Mouse (Mus musculus): ENCODE results near the gene Mapk8ip3. TPM values are rescaled to one million over a fixed set of nuclear protein-coding genes. Genes with fewer than 3 reads are reported as not detected.
A peak's percentile ranks its signal among the peaks of the same experiment; 100 is the strongest.

Gene Mapk8ip3
- total RNA-seq, 2 experiments from 2014 or later: 16.2 to 24.4 TPM

GRCm38 (mm10) chr17:24887291-24888080, 49.3 kb downstream of the Mapk8ip3 start:
- intact Hi-C loops (cut with DNase I): no loop called here
- no peak for DNase-seq

GRCm38 (mm10) chr17:24886932-24887271, 49.9 kb downstream of the Mapk8ip3 start:
- intact Hi-C loops (cut with DNase I): no loop called here
- no peak for DNase-seq

GRCm38 (mm10) chr17:24886134-24886931, 50.4 kb downstream of the Mapk8ip3 start, which contains the start of the genes Nubp2 and Spsb3:
Gene Nubp2, minus strand, starts transcription at chr17:24886349.
Gene Spsb3, plus strand, starts transcription at chr17:24886643.
- intact Hi-C loops (cut with DNase I): no loop called here
- DNase-seq: peak; percentile 92 to 98

GRCm38 (mm10) chr17:24885356-24886133, 51.2 kb downstream of the Mapk8ip3 start:
- DNase-seq: no peak
- intact Hi-C loops (cut with DNase I): no loop called here

- no peak for DNase-seq
- intact Hi-C loops (cut with DNase I): loop anchor here (5.0 kb wide), 1 partner anchor 137 kb away; no protein-coding TSS in a partner anchor
Observed at GRCm38 (mm10) chr17:24884391-24884790, 52.4 kb downstream of the Mapk8ip3 start.

- DNase-seq: no peak
- intact Hi-C loops (cut with DNase I): loop anchor here (5.0 kb wide), 1 partner anchor 135 kb away; no protein-coding TSS in a partner anchor
Observed at GRCm38 (mm10) chr17:24881738-24882440, 54.9 kb downstream of the Mapk8ip3 start.

- no peak for DNase-seq
- intact Hi-C loops (cut with DNase I): no loop called here
Observed at GRCm38 (mm10) chr17:24878531-24878930, 58.2 kb downstream of the Mapk8ip3 start.

GRCm38 (mm10) chr17:24878117-24878397, 58.7 kb downstream of the Mapk8ip3 start:
- peak; percentile 48 to 51 for DNase-seq
- intact Hi-C loops (cut with DNase I): no loop called here

- intact Hi-C loops (cut with DNase I): loop anchor here (2.0 kb wide), 1 partner anchor 27 kb away; the partner anchor contains the start of gene Fahd1
- peak in 1 of 2 experiments; percentile 50 for DNase-seq
Observed at GRCm38 (mm10) chr17:24877336-24878116, 59.3 kb downstream of the Mapk8ip3 start.

- no peak for DNase-seq
- intact Hi-C loops (cut with DNase I): no loop called here
Observed at GRCm38 (mm10) chr17:24874989-24875388, 61.8 kb downstream of the Mapk8ip3 start.

GRCm38 (mm10) chr17:24874405-24874745, 62.4 kb downstream of the Mapk8ip3 start:
- DNase-seq: no peak
- intact Hi-C loops (cut with DNase I): no loop called here

- intact Hi-C loops (cut with DNase I): no loop called here
- DNase-seq: no peak
Observed at GRCm38 (mm10) chr17:24873695-24874404, 62.9 kb downstream of the Mapk8ip3 start.

- intact Hi-C loops (cut with DNase I): no loop called here
Observed at GRCm38 (mm10) chr17:24867914-24868313, 68.9 kb downstream of the Mapk8ip3 start.

GRCm38 (mm10) chr17:24865776-24866175, 71.0 kb downstream of the Mapk8ip3 start, which contains the start of gene Igfals:
Gene Igfals, plus strand, starts transcription at chr17:24865997.
- DNase-seq: no peak
- intact Hi-C loops (cut with DNase I): no loop called here

More at GRCm38 (mm10) chr17:24867914-24868313, 68.9 kb downstream of the Mapk8ip3 start:
- no peak for DNase-seq

- no peak for DNase-seq
- intact Hi-C loops (cut with DNase I): no loop called here
Observed at GRCm38 (mm10) chr17:24861785-24862184, 75.0 kb downstream of the Mapk8ip3 start.

- intact Hi-C loops (cut with DNase I): no loop called here
- DNase-seq: no peak
Observed at GRCm38 (mm10) chr17:24860076-24860475, 76.7 kb downstream of the Mapk8ip3 start.

GRCm38 (mm10) chr17:24858967-24859366, 77.8 kb downstream of the Mapk8ip3 start:
- no peak for DNase-seq
- intact Hi-C loops (cut with DNase I): no loop called here

- DNase-seq: no peak
- intact Hi-C loops (cut with DNase I): no loop called here
Observed at GRCm38 (mm10) chr17:24857831-24858470, 78.8 kb downstream of the Mapk8ip3 start.
